Mouse (Mus musculus) kidney, adult 2 months (tissue): ENCODE measurements at regions not wholly inside any gene's neighbourhood (a gene's known extent, or its start where the extent isn't known, plus 50 kb on each side); places are given as distances from the start of the nearest gene placed in this dataset.

Experiments used
- CTCF ChIP-seq: fragments of 200-500 bp; conservative IDR thresholded peaks from 2 replicates; pipeline ENCODE4 v1.5.1; 2011; ENCODE audit warnings: low read depth, mild to moderate bottlenecking, control low read depth, low read length, moderate library complexity, mixed read lengths; ENCODE audit not compliant: insufficient read depth, insufficient read length
- POLR2A ChIP-seq: fragments of 200-500 bp; IDR thresholded peaks from one replicate; pipeline ENCODE4 v1.6.1; 2011; ENCODE audit warnings: low read depth, low read length, control low read depth

DNA sequence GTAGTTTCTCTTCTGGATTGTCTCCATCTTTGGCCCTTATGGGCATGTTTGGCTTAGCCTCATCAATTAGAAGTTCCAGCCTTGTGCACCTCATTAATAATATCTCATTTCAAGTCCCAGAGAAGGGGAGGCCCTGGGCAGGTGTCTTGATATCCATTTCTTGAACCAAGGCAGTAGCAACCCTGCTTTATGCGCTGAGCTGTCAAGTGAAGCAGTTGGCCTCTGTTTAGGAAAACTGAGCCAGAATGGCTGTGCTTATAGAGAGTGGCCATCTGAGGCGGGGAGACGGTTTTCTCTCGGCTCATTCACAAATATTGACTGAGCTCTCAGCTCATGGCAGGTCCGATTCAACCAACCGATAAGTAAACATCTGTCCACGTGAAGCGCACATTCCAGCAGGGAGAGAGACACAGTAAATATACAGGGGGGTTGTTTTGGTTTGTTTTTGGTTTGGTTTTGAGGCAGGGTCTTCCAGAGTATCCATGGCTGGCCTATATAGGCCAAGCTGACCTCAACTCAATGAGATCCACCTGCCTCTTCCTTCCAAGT lies 107.7 kb upstream of the Xpo1 start:
- no peak for TF ChIP-seq POLR2A
- no peak for TF ChIP-seq CTCF
